Mouse (Mus musculus): ENCODE measurements around the gene Slit3. TPM values are rescaled to one million over a fixed set of nuclear protein-coding genes. Genes with fewer than 3 reads are reported as not detected.

Gene Slit3
- 0.04 TPM in 1 of 2 replicates, not detected in the other for polyA plus RNA-seq (2012; ENCODE audit: insufficient read depth, low replicate concordance)

DNA sequence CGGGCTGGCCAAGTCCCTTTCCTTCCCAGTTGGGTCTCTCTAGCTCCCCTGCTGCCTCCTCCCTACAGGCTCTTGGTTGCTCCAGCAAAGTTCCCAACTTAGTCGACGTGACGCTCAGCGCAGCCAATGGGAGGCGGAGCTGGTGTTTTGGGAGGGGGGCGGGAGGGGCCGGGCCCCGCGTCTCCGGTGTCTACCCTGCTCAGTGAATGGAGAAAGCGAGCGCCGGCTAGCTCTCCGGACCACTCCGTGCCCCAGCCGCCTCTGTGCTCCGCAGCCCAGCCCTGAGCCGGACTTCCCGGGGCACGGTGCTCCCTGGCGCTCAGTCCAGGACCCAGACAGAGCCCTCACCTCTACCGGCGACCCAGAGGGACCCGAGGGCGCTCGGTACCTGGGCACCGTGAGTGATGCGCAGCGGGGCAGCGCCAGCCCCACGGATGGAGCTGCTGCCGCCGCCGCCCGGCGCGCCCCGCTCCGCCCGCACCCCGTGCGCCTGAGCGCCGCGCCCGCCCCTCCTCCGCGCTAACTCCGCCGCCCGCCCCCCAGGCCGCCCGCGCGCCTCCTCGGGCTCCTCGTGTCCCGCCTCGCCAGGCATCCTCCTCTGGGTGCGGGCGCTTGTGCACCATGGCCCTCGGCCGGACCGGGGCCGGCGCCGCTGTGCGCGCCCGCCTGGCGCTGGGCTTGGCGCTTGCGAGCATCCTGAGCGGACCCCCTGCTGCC is at the start of gene Slit3:
TSS of gene Slit3 (plus strand) at position 331 of the 717 bp plus-strand sequence.
- H3K4me1 ChIP-seq = no peaks in the 10 kb centered on the region
- H3K4me3 ChIP-seq (replicated peaks) = no peak within 1 kb of the TSS
- no peaks in the 10 kb centered on the region for H3K36me3 ChIP-seq (replicated peaks; ENCODE audit: low read length)
- no peaks in the 10 kb centered on the region for H3K9me3 ChIP-seq
- peaks cover 56% of the 10 kb centered on the region for H3K27me3 ChIP-seq (replicated peaks)
- TF ChIP-seq FLI1 (IDR thresholded peaks at IDR 0.05; ENCODE audit: low read length) = no peak
- no peak for TF ChIP-seq GATA1 (IDR thresholded peaks at IDR 0.05; ENCODE audit: borderline replicate concordance, low read length)

DNA sequence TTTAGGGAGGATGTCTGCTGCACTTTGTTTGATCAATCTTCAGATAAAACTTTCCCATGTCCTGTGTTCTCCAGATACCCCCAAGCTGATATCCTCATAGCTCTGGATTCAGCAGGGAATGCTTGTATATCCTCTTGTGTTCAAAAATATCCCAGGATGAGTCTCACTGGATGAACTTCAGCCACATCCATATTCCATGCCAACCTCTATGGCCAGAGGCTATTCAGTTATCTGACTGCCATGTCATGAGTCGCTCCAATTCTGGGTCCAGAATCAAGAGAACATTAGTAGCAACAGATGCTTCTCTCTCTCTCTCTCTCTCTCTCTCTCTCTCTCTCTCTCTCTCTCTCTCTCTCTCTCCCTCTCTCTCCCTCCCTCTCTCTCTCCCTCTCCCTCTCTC is 49.6 kb upstream of the Slit3 start:
- no peak for TF ChIP-seq GATA1 (IDR thresholded peaks at IDR 0.05; ENCODE audit: borderline replicate concordance, low read length)
- TF ChIP-seq FLI1 (IDR thresholded peaks at IDR 0.05; ENCODE audit: low read length) = no peak
- Histone ChIP-seq H3K4me1 (no peaks in the 10 kb centered on the region), H3K27me3 (replicated peaks) (no peaks in the 10 kb centered on the region), H3K9me3 (no peaks in the 10 kb centered on the region), H3K36me3 (replicated peaks; ENCODE audit: low read length) (no peaks in the 10 kb centered on the region), H3K4me3 (replicated peaks) (no peak overlapping the region)

DNA sequence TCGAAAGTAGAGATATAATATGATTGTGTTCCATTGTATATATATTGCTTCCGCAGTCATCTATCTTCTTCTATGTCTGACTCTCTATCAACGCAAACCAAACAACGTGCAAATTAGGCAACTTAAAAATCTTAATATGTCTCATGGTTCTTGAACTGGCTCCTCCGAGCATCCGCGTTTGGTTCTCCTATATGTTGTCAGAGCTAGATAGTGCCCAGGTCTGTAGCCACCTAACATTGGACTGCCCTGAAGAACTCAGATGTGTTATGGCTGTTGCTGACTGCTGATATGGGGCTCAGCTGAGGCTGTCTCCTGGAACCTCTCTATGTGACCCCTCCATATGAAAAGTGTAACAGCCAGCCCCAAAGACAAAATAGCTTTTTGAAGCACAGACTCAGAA is 45.6 kb upstream of the Slit3 start:
- no peaks in the 10 kb centered on the region for H3K4me1 ChIP-seq
- no peaks in the 10 kb centered on the region for H3K36me3 ChIP-seq (replicated peaks; ENCODE audit: low read length)
- H3K9me3 ChIP-seq = no peaks in the 10 kb centered on the region
- no peak overlapping the region for H3K4me3 ChIP-seq (replicated peaks)
- no peaks in the 10 kb centered on the region for H3K27me3 ChIP-seq (replicated peaks)
- TF ChIP-seq GATA1 (IDR thresholded peaks at IDR 0.05; ENCODE audit: borderline replicate concordance, low read length) = no peak
- no peak for TF ChIP-seq FLI1 (IDR thresholded peaks at IDR 0.05; ENCODE audit: low read length)

DNA sequence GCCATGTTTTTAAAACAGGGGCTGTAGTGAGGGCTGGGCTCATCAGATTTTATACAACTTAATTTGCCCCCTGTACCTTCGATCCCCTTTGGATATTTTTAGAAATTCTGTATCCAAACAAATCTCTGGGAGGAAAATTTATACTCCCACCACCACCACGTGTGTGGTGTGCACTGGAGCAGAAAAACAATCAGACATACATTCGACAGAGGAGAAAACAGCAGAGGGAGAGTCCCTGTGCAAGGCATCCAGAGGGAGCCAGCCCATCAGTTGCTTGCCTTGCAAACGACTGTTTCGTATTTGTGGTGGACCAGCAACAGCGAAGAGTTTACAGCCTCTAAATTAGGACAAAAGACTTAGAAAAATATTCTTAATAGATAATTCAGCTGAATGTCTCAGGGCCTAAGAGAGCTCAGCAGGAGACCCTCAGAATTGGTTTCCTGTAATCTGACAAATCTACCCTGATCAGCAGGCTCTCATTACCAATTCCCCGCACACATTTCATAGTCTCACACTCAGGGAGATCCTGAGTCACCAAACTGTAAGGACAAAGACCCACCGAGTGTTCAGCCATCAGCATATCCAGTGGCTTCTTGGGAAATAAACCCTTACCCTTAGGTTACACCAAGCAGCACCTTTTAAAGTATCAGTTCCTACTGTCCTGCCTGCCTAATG is 40.4 kb upstream of the Slit3 start:
- Histone ChIP-seq H3K36me3 (replicated peaks; ENCODE audit: low read length) (no peaks in the 10 kb centered on the region), H3K4me1 (no peaks in the 10 kb centered on the region), H3K27me3 (replicated peaks) (no peaks in the 10 kb centered on the region), H3K9me3 (no peaks in the 10 kb centered on the region), H3K4me3 (replicated peaks) (no peak overlapping the region)
- TF ChIP-seq GATA1 (IDR thresholded peaks at IDR 0.05; ENCODE audit: borderline replicate concordance, low read length) = no peak
- TF ChIP-seq FLI1 (IDR thresholded peaks at IDR 0.05; ENCODE audit: low read length) = no peak

DNA sequence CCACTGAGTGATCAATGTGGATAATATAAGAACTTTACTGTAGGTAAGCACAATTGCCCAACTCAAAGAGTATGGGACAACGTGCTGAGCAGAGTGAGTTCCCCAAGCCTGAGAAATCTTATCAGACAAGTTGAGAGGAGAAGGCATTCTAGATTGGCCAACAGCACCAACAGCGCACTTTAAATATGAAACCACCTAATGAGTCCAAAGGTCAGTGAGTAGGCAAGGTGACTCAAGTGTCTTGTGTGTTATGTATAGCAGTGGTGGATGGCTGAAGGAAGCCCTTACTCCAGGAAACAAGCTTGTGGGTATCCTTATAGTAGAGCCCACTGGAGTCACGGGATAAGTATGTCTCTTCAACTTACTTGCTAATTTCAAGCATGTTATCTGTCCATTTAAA is 38.7 kb upstream of the Slit3 start:
- TF ChIP-seq GATA1 (IDR thresholded peaks at IDR 0.05; ENCODE audit: borderline replicate concordance, low read length) (no peak), FLI1 (IDR thresholded peaks at IDR 0.05; ENCODE audit: low read length) (no peak)
- H3K4me1 ChIP-seq = no peaks in the 10 kb centered on the region
- H3K9me3 ChIP-seq = no peaks in the 10 kb centered on the region
- no peaks in the 10 kb centered on the region for H3K36me3 ChIP-seq (replicated peaks; ENCODE audit: low read length)
- H3K27me3 ChIP-seq (replicated peaks) = no peaks in the 10 kb centered on the region
- no peak overlapping the region for H3K4me3 ChIP-seq (replicated peaks)

DNA sequence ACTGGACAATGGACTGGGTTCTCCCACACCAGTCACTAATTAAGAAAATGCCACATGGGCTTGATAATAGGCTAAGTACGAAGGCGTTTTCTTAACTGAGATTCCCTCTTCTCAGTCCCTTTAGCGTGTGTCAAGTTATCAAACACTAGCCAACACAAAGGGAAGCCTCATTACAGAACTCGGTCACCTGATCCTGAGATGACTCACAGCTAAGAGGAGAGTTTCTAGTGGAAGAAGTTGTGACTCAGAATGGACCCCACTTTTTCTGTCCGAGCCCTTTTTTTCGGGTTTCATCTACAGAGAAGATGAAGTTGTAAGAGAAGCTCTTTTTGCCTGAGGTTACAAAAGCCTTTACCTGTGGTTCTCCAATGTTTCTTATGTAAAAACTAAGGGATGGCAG is 38.0 kb upstream of the Slit3 start:
- TF ChIP-seq GATA1 (IDR thresholded peaks at IDR 0.05; ENCODE audit: borderline replicate concordance, low read length) (no peak), FLI1 (IDR thresholded peaks at IDR 0.05; ENCODE audit: low read length) (no peak)
- Histone ChIP-seq H3K4me1 (no peaks in the 10 kb centered on the region), H3K9me3 (no peaks in the 10 kb centered on the region)

DNA sequence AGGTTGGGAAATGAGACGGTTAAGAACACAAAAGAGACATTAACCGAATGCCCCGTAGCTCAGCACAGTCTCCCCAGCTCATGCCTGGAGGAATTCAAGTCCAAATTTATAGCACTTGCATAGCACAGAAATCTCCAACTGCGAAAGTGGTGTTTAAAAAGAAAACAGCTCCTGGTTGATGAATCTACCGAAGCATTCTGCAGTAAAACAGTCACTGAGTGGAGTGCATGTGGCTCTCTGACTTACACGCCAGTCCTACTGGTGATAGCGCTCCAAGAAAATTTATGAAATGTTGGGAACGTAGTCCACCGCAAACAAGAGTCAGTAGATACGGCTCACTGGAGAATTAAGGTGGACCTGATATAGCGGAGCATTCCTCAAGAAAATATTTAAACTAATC is 35.7 kb upstream of the Slit3 start:
- no peaks in the 10 kb centered on the region for H3K4me1 ChIP-seq
- no peak for TF ChIP-seq GATA1 (IDR thresholded peaks at IDR 0.05; ENCODE audit: borderline replicate concordance, low read length)
- no peak for TF ChIP-seq FLI1 (IDR thresholded peaks at IDR 0.05; ENCODE audit: low read length)
- H3K9me3 ChIP-seq = no peaks in the 10 kb centered on the region
- no peak overlapping the region for H3K4me3 ChIP-seq (replicated peaks)
- no peaks in the 10 kb centered on the region for H3K36me3 ChIP-seq (replicated peaks; ENCODE audit: low read length)
- no peaks in the 10 kb centered on the region for H3K27me3 ChIP-seq (replicated peaks)

More for the DNA sequence above, 38.0 kb upstream of the Slit3 start:
- H3K4me3 ChIP-seq (replicated peaks) = no peak overlapping the region
- no peaks in the 10 kb centered on the region for H3K36me3 ChIP-seq (replicated peaks; ENCODE audit: low read length)
- no peaks in the 10 kb centered on the region for H3K27me3 ChIP-seq (replicated peaks)

DNA sequence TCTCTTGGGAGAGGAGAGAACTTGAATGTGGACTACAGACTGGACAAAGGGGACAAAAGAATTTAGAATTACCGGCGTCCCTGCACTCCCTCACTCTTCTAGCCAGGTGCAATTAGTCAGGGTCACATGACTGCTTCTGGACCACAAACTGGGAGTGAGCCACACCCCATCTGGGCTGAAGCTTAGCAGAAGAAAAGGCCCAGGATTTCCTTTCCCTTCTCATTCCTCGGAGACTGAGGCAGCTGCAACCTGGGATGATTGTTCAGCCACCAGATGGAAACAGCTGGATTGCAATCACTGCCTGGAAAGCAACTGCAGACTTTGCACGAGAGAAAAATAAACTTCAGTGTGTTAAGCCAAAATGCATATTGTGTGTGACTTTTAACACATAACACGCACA is 35.0 kb upstream of the Slit3 start:
- H3K4me3 ChIP-seq (replicated peaks) = no peak overlapping the region
- no peak for TF ChIP-seq GATA1 (IDR thresholded peaks at IDR 0.05; ENCODE audit: borderline replicate concordance, low read length)
- TF ChIP-seq FLI1 (IDR thresholded peaks at IDR 0.05; ENCODE audit: low read length) = no peak
- H3K36me3 ChIP-seq (replicated peaks; ENCODE audit: low read length) = no peaks in the 10 kb centered on the region
- H3K9me3 ChIP-seq = no peaks in the 10 kb centered on the region
- no peaks in the 10 kb centered on the region for H3K4me1 ChIP-seq
- no peaks in the 10 kb centered on the region for H3K27me3 ChIP-seq (replicated peaks)

DNA sequence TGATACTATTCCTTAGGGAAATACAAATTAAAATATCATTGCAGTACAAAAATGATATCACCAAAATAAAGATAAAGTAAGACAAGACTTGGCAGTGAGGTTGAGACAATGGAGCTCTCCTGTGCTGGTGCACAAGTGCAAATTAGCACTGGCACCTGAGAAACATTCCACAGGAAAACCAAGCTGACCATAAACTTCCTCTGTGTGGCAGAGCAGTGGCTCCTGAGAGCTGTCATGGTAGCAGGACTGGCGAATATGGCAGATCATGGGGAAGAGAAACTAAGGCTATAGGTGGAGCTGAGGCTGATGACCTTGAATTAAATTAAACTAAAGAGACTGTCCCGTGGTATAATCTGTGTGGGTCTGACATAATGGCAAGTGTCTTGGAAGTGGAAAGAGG is 33.6 kb upstream of the Slit3 start:
- no peaks in the 10 kb centered on the region for H3K36me3 ChIP-seq (replicated peaks; ENCODE audit: low read length)
- no peaks in the 10 kb centered on the region for H3K4me1 ChIP-seq
- H3K27me3 ChIP-seq (replicated peaks) = no peaks in the 10 kb centered on the region
- no peaks in the 10 kb centered on the region for H3K9me3 ChIP-seq
- no peak for TF ChIP-seq FLI1 (IDR thresholded peaks at IDR 0.05; ENCODE audit: low read length)
- no peak for TF ChIP-seq GATA1 (IDR thresholded peaks at IDR 0.05; ENCODE audit: borderline replicate concordance, low read length)
- no peak overlapping the region for H3K4me3 ChIP-seq (replicated peaks)

DNA sequence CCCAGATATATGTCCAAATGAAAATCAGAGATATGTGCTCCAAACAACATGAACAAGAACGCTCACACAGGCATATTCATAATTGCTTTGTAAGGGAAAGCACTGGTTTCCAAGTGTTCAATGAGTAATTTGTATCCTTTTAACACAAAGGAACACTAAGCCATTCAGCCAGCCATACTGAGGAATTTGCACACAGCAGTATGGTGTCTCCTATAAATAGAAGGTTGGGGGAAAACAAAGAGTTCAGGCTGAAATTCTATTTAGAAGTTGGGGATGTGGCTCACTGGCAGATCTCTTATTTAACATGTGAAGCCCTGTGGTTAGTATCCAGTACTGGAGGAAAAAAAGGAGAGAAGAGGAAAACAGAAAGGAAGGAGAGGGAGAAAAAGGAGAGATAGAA is 32.9 kb upstream of the Slit3 start:
- H3K4me1 ChIP-seq = no peaks in the 10 kb centered on the region

More for the DNA sequence above, 32.9 kb upstream of the Slit3 start:
- no peak for TF ChIP-seq FLI1 (IDR thresholded peaks at IDR 0.05; ENCODE audit: low read length)
- no peak for TF ChIP-seq GATA1 (IDR thresholded peaks at IDR 0.05; ENCODE audit: borderline replicate concordance, low read length)
- no peaks in the 10 kb centered on the region for H3K27me3 ChIP-seq (replicated peaks)
- no peaks in the 10 kb centered on the region for H3K36me3 ChIP-seq (replicated peaks; ENCODE audit: low read length)
- no peaks in the 10 kb centered on the region for H3K9me3 ChIP-seq
- H3K4me3 ChIP-seq (replicated peaks) = no peak overlapping the region
